Mouse (Mus musculus) heart, adult 2 months (tissue): Measurements from ENCODE around the gene Olfr818.
"Not testable (repeated sequence)": the region's sequence is repeated elsewhere in the genome, so short reads cannot be mapped to it uniquely, and the experiment has no call there.

Source experiments
- CTCF ChIP-seq: fragments of 200-600 bp; IDR thresholded peaks from 2 replicates; pipeline ENCODE4 v1.8.1; 2022; ENCODE audit warnings: antibody characterized with exemption, mild to moderate bottlenecking, moderate library complexity
- POLR2A ChIP-seq: fragments of 200-500 bp; IDR thresholded peaks from 2 replicates; pipeline ENCODE4 v1.6.1; 2011; ENCODE audit warnings: mild to moderate bottlenecking, low read depth, low read length, control low read depth; ENCODE audit not compliant: insufficient read depth

DNA sequence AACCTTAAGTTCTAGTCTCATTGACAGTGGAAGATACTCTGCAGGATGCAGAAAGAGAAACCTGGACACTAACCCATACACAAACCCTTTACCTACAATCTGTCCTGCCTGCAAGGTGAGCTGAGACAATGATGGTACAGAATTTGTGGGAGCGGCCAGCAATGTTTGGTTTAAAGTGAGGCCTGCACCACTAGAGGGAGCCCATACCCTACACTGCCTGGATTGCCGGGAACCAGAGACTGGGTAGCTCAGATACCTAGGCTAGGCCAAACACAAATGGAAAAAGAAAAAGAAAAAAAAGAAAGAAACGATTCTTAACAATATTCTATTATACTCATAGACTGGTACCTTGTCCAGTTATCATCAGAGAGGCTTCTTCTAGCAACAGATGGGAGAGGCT lies 24.1 kb upstream of the Olfr818 start:
- not testable (repeated sequence) for TF ChIP-seq CTCF, POLR2A
